Mouse (Mus musculus) liver, adult 2 months (tissue): ENCODE data around the gene Ddhd1. TPM values are rescaled to one million over a fixed set of nuclear protein-coding genes. Genes with fewer than 3 reads are reported as not detected.

Experiments used
- DNase-seq: peaks from one replicate; pipeline ENCODE4 v3.0.0-alpha.2; 2011; ENCODE audit warnings: low read depth, low spot score; ENCODE audit errors: extremely low read depth
- H3K27ac ChIP-seq: fragments of 200-500 bp; replicated peaks from 2 replicates; pipeline ENCODE4 v1.5.1; 2012; ENCODE audit warnings: low read depth, mild to moderate bottlenecking, control low read depth, inconsistent platforms, low read length; ENCODE audit not compliant: insufficient read depth
- H3K27me3 ChIP-seq: fragments of 200-500 bp; 2 replicates; pipeline ENCODE4 v1.6.1; 2012; ENCODE audit warnings: mild to moderate bottlenecking, moderate library complexity, low read length, inconsistent platforms; ENCODE audit not compliant: control insufficient read depth, insufficient read depth
- H3K36me3 ChIP-seq: fragments of 200-500 bp; 2 replicates; pipeline ENCODE4 v1.6.1; 2012; ENCODE audit warnings: low read length, inconsistent platforms; ENCODE audit not compliant: control insufficient read depth, insufficient read depth
- H3K4me1 ChIP-seq: fragments of 200-500 bp; 2 replicates; pipeline ENCODE4 v1.6.1; 2011; ENCODE audit warnings: low read length; ENCODE audit not compliant: control insufficient read depth, insufficient read depth
- H3K4me3 ChIP-seq: fragments of 200-500 bp; 2 replicates; pipeline ENCODE4 v1.5.1; 2011; ENCODE audit warnings: low read depth, mild to moderate bottlenecking, control low read depth, low read length, moderate library complexity; ENCODE audit not compliant: insufficient read depth
- H3K79me2 ChIP-seq: fragments of 200-500 bp; 2 replicates; pipeline ENCODE4 v1.6.1; 2012; ENCODE audit warnings: inconsistent platforms, mild to moderate bottlenecking, low read length, moderate library complexity; ENCODE audit not compliant: control insufficient read depth, insufficient read depth
- H3K9ac ChIP-seq: fragments of 200-500 bp; 2 replicates; pipeline ENCODE4 v1.6.1; 2012; ENCODE audit warnings: low read depth, mild to moderate bottlenecking, control low read depth, inconsistent platforms, low read length
- CTCF ChIP-seq: fragments of 200-500 bp; IDR thresholded peaks from 2 replicates; pipeline ENCODE4 v1.5.1; 2011; ENCODE audit warnings: low read depth, low read length, control low read depth
- POLR2A ChIP-seq: fragments of 200-500 bp; IDR thresholded peaks from 2 replicates; pipeline ENCODE4 v1.6.1; 2011; ENCODE audit warnings: low read length, control low read depth; ENCODE audit not compliant: insufficient read depth; ENCODE audit errors: extremely low read depth
- WGBS: fragments of 180-500 bp; shearing (Covaris S2); methylation state at CpG from one replicate; pipeline ENCODE4 v1.1.7; 2018; 5-methylcytosine and 5-hydroxymethylcytosine counted together
- polyA plus RNA-seq: library from polyadenylated mRNA; depleted of rRNA; stranded (reverse); fragments of >200 nt; gene quantifications from 2 replicates; pipeline ENCODE4 v1.2.3, GENCODE M21; 2012
- total RNA-seq: library from RNA; depleted of rRNA; stranded (reverse); fragments of >200 nt; gene quantifications from 2 replicates; pipeline ENCODE4 v1.2.3, GENCODE M21; 2014

The Ddhd1 gene
- total and polyA plus RNA-seq, 2 experiments, result 10.1 to 10.7 TPM

GRCm38 (mm10) chr14:45648999-45649818 lies 8.7 kb downstream of the Ddhd1 start:
- H3K27ac ChIP-seq, result no peak overlapping the region
- no peaks in the 10 kb centered on the region for H3K27me3 ChIP-seq
- H3K36me3 ChIP-seq, result no peaks in the 10 kb centered on the region
- no peak for DNase-seq
- no peaks in the 10 kb centered on the region for H3K4me1 ChIP-seq
- no peak for TF ChIP-seq POLR2A
- no peak for TF ChIP-seq CTCF
- no peak overlapping the region for H3K4me3 ChIP-seq
- H3K79me2 ChIP-seq, result peaks cover 40% of the 10 kb centered on the region
- H3K9ac ChIP-seq, result no peak overlapping the region
- WGBS, result 81% methylated on average over 11 of the region's 11 CpGs

GRCm38 (mm10) chr14:45648144-45648543 lies 9.8 kb downstream of the Ddhd1 start:
- H3K36me3 ChIP-seq, result no peaks in the 10 kb centered on the region
- TF ChIP-seq POLR2A (no peak), CTCF (no peak)
- WGBS, result 82% methylated on average over 3 of the region's 3 CpGs
- no peaks in the 10 kb centered on the region for H3K4me1 ChIP-seq
- H3K4me3 ChIP-seq, result no peak overlapping the region
- H3K79me2 ChIP-seq, result peaks cover 37% of the 10 kb centered on the region; the same call in 1 of the 2 replicates
- no peak overlapping the region for H3K9ac ChIP-seq
- H3K27ac ChIP-seq, result no peak overlapping the region
- no peaks in the 10 kb centered on the region for H3K27me3 ChIP-seq
- no peak for DNase-seq

GRCm38 (mm10) chr14:45647632-45648031 lies 10.3 kb downstream of the Ddhd1 start:
- Histone ChIP-seq H3K27me3 (no peaks in the 10 kb centered on the region), H3K9ac (no peak overlapping the region), H3K27ac (no peak overlapping the region), H3K4me1 (no peaks in the 10 kb centered on the region), H3K36me3 (no peaks in the 10 kb centered on the region), H3K4me3 (no peak overlapping the region), H3K79me2 (peaks cover 37% of the 10 kb centered on the region; the same call in 1 of the 2 replicates)
- no peak for DNase-seq
- 96% methylated on average over 11 of the region's 11 CpGs for WGBS
- TF ChIP-seq CTCF (no peak), POLR2A (no peak)

- no peak for DNase-seq
- no peak overlapping the region for H3K4me3 ChIP-seq
- no peaks in the 10 kb centered on the region for H3K27me3 ChIP-seq
- H3K36me3 ChIP-seq, result no peaks in the 10 kb centered on the region
- H3K27ac ChIP-seq, result no peak overlapping the region
- no peak overlapping the region for H3K9ac ChIP-seq
- TF ChIP-seq POLR2A (no peak), CTCF (no peak)
- WGBS, result 82% methylated on average over 7 of the region's 7 CpGs
- H3K4me1 ChIP-seq, result no peaks in the 10 kb centered on the region
- H3K79me2 ChIP-seq, result peaks cover 38% of the 10 kb centered on the region; the same call in 1 of the 2 replicates
Measured at GRCm38 (mm10) chr14:45647175-45647574, 10.8 kb downstream of the Ddhd1 start.

- no peak overlapping the region for H3K27ac ChIP-seq
- TF ChIP-seq POLR2A, result no peak
- TF ChIP-seq CTCF, result no peak
- no peaks in the 10 kb centered on the region for H3K27me3 ChIP-seq
- no peak overlapping the region for H3K9ac ChIP-seq
- peaks cover 7% of the 10 kb centered on the region for H3K4me1 ChIP-seq
- 88% methylated on average over 1 of the region's 1 CpGs for WGBS
- no peak for DNase-seq
- H3K4me3 ChIP-seq, result no peak overlapping the region
- H3K79me2 ChIP-seq, result peaks cover 31% of the 10 kb centered on the region; the same call in 1 of the 2 replicates
- no peaks in the 10 kb centered on the region for H3K36me3 ChIP-seq
Measured at GRCm38 (mm10) chr14:45644786-45645185, 13.2 kb downstream of the Ddhd1 start.

- WGBS, result 80% methylated on average over 7 of the region's 7 CpGs
- Histone ChIP-seq H3K9ac (no peak overlapping the region), H3K4me3 (no peak overlapping the region), H3K79me2 (peaks cover 26% of the 10 kb centered on the region; the same call in 1 of the 2 replicates), H3K36me3 (no peaks in the 10 kb centered on the region), H3K4me1 (peaks cover 7% of the 10 kb centered on the region), H3K27ac (no peak overlapping the region), H3K27me3 (no peaks in the 10 kb centered on the region)
- no peak for DNase-seq
- no peak for TF ChIP-seq CTCF
- no peak for TF ChIP-seq POLR2A
Measured at GRCm38 (mm10) chr14:45644202-45644601, 13.7 kb downstream of the Ddhd1 start.
